Mouse (Mus musculus) kidney, postnatal 0 days (tissue): Measurements from ENCODE around the gene Syne2. TPM values are rescaled to one million over a fixed set of nuclear protein-coding genes. Genes with fewer than 3 reads are reported as not detected.

Source experiments
- ATAC-seq: fragments of 200-750 bp; cut with Nextera tagmentation; replicated peaks from 2 replicates; pipeline ENCODE4 v1.8.0; 2017; ENCODE audit warnings: low read depth, moderate number of reproducible peaks, moderate TSS enrichment, moderate library complexity; ENCODE audit not compliant: low FRiP score
- DNase-seq: peaks from one replicate; pipeline ENCODE4 v3.0.0-alpha.2; 2016; ENCODE audit warnings: low spot score
- H3K27ac ChIP-seq: fragments of 300-500 bp; sonication (generic); 2 replicates; pipeline ENCODE4 v1.5.1; 2014; ENCODE audit warnings: mild to moderate bottlenecking
- H3K27me3 ChIP-seq: fragments of 300-500 bp; sonication (generic); 2 replicates; pipeline ENCODE4 v1.6.1; 2014; ENCODE audit warnings: low read length, mixed read lengths; ENCODE audit not compliant: insufficient read depth
- H3K36me3 ChIP-seq: fragments of 300-500 bp; sonication (generic); 2 replicates; pipeline ENCODE4 v1.6.1; 2014; ENCODE audit warnings: low read length, mixed read lengths; ENCODE audit not compliant: insufficient read depth
- H3K4me1 ChIP-seq: fragments of 300-500 bp; sonication (generic); replicated peaks from 2 replicates; pipeline ENCODE4 v1.6.1; 2014; ENCODE audit warnings: antibody characterized with exemption, low read length, mixed read lengths; ENCODE audit not compliant: insufficient read depth
- H3K4me2 ChIP-seq: fragments of 300-500 bp; sonication (generic); 2 replicates; pipeline ENCODE4 v1.6.1; 2014; ENCODE audit warnings: mild to moderate bottlenecking, low read length, moderate library complexity, mixed read lengths
- H3K4me3 ChIP-seq: fragments of 300-500 bp; sonication (generic); replicated peaks from 2 replicates; pipeline ENCODE4 v1.5.1; 2014; ENCODE audit warnings: low read depth, low read length
- H3K9ac ChIP-seq: fragments of 300-500 bp; sonication (generic); 2 replicates; pipeline ENCODE4 v1.6.1; 2014; ENCODE audit warnings: low read depth, low read length
- H3K9me3 ChIP-seq: fragments of 300-500 bp; sonication (generic); replicated peaks from 2 replicates; pipeline ENCODE4 v1.6.1; 2016; ENCODE audit warnings: low read length, inconsistent platforms, mixed read lengths
- CTCF ChIP-seq: IDR thresholded peaks from 2 replicates; pipeline ENCODE4 v1.5.1; 2016; ENCODE audit warnings: antibody characterized with exemption, low read depth, mild to moderate bottlenecking, moderate library complexity
- WGBS: fragments of 180-500 bp; shearing (Covaris S2); extraction: QIAGEN DNeasy Blood & Tissue Kit; methylation state at CpG from one replicate; pipeline ENCODE4 v1.1.7; 2014; 5-methylcytosine and 5-hydroxymethylcytosine counted together
- polyA plus RNA-seq: library from polyadenylated mRNA; unstranded; fragments of >200 nt; fragmentation: Nextera tagmentation; extraction: Ambion mirVana; gene quantifications from 2 replicates; pipeline ENCODE4 v1.2.1, GENCODE M21; 2015

Syne2 gene
- polyA plus RNA-seq, 1 experiment from 2014 or later = 37.2 TPM

DNA sequence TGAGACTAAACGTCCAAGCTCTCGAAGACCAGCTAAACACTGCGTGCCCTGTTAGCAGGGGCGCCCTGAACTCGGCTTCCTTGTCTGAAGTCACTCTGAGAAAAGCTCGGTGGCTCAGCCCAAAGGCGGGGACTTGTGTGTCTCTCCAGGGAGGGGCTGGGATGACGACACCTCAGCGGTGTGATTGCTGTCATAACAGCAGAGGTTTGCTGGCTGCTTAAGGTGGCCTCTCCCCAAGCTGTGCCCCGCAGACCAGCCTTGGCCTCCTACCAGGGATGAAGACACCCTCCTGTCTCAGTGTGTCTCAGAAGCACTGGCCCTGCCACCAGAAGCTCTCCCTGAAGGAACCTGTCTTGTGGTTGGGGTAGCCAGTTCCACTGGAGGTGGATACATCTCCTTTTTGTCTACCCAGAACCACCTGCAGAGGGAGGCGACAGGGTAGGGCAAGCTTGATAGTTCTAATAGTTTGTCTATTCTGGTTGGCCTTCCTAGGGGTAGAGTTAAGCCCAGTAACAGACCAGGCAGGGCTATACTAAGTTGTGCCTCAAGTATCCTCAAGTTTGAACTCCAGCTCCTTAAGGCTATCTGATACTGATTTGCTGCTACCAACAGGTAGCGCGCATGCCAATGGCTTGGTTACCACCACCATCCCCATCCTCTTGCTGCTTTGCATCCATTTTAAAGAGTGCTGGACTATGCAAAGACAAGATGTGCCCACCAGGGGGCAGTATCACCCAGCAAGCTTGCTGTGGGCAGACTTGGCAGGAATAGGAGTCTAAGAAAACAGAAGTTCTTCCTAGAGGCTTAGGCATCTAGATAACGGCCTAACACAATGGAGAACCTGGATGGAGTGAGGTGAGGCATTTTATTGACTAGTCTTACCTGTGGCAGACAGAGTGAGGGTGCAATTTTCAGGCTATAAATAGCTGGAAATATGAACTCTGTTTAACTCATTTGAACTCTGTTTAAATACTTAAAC lies 198.5 kb downstream of the Syne2 start:
- ATAC-seq = peak; percentile 50; the same call in 1 of the 2 replicates
- peak; percentile 81 for DNase-seq

DNA sequence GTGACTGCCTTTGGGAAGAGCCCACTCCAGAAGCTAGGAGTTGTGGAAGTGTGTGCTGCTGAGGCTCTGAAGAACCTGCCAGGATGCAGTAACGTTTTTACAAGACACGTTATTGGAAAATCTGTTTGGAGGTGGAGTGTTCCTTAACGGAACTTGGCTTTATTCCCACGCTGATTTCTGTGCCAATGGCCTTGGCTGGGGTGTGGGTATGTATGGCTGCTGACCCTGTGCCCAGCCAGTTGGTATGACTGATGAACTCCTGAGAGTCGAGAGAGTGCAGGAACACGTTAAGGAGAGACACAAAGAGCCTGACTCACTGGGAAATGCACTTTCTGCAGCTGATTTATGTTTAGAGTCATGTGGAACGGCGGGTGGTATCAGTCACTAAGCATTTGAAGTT lies 200.7 kb downstream of the Syne2 start:
- ATAC-seq (no peak), DNase-seq (peak; percentile 36)
- no peaks in the 10 kb centered on the region for H3K9me3 ChIP-seq
- H3K4me3 ChIP-seq = no peak overlapping the region
- H3K9ac ChIP-seq = no peak overlapping the region
- no peak overlapping the region for H3K4me2 ChIP-seq
- H3K27me3 ChIP-seq = no peaks in the 10 kb centered on the region
- H3K4me1 ChIP-seq = no peaks in the 10 kb centered on the region
- TF ChIP-seq CTCF = no peak
- 41% methylated on average over 8 of the region's 8 CpGs for WGBS
- H3K36me3 ChIP-seq = peaks cover 17% of the 10 kb centered on the region; the same call in 1 of the 2 replicates
- H3K27ac ChIP-seq = no peak overlapping the region

More for the DNA sequence above, 198.5 kb downstream of the Syne2 start:
- H3K27me3 ChIP-seq = no peaks in the 10 kb centered on the region
- peak; percentile 93 for TF ChIP-seq CTCF
- H3K4me1 ChIP-seq = no peaks in the 10 kb centered on the region
- no peak overlapping the region for H3K9ac ChIP-seq
- no peak overlapping the region for H3K4me2 ChIP-seq
- no peaks in the 10 kb centered on the region for H3K9me3 ChIP-seq
- 71% methylated on average over 14 of the region's 14 CpGs for WGBS
- no peak overlapping the region for H3K4me3 ChIP-seq
- 0 out of 2 replicates have a peak, but pooled peaks cover 7% of the 10 kb centered on the region for H3K36me3 ChIP-seq
- H3K27ac ChIP-seq = no peak overlapping the region

DNA sequence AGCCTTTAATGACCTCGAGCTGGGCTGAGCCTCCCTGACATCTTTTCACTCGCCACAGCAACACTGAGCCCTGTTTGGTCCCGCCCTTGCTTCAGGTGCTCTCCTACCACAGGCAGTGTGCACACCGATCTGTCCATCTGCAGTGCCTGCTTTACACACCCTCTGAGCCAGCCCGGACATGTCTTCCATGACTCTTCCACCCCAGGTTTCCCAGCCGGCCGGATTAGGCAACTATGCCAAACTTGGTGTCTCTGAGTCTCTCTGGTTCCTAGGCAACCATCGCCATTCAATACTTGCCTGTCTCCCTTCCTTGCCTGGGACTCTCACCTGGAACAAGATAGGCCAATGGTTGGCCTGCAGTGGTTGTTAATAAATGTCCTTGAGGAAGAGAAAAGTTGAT lies 224.4 kb downstream of the Syne2 start:
- Histone ChIP-seq H3K27ac (no peak overlapping the region), H3K9me3 (no peaks in the 10 kb centered on the region), H3K4me2 (no peak overlapping the region), H3K4me3 (no peak overlapping the region), H3K9ac (no peak overlapping the region), H3K4me1 (no peaks in the 10 kb centered on the region), H3K36me3 (peaks cover 72% of the 10 kb centered on the region), H3K27me3 (no peaks in the 10 kb centered on the region)
- TF ChIP-seq CTCF = no peak
- ATAC-seq (no peak), DNase-seq (no peak)
- WGBS = 87% methylated on average over 8 of the region's 8 CpGs

DNA sequence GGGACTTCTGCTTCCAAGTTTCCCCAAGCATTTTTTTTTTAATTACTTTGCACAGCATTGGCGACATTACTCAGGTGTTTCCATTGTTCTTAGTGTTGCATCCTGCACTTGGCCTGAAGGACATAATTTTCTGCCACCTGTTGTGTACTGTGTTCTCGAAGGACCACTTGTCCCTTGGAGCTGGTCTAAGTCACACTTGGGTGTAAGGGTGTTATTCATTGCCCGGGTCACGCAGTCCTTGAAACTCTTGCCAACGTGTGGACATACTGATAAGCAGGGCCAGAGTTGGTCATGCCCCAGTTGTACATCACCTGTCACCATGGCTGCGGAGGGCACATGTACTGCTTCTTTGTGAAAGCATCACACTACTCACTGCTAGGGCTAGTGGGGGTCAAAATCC lies 228.6 kb downstream of the Syne2 start:
- 90% methylated on average over 6 of the region's 6 CpGs for WGBS
- no peak for DNase-seq
- Histone ChIP-seq H3K27me3 (no peaks in the 10 kb centered on the region), H3K4me1 (no peaks in the 10 kb centered on the region), H3K36me3 (peaks cover 56% of the 10 kb centered on the region), H3K4me3 (no peak overlapping the region), H3K27ac (no peak overlapping the region), H3K9me3 (no peaks in the 10 kb centered on the region), H3K9ac (no peak overlapping the region), H3K4me2 (no peak overlapping the region)
- no peak for TF ChIP-seq CTCF
- ATAC-seq = no peak

DNA sequence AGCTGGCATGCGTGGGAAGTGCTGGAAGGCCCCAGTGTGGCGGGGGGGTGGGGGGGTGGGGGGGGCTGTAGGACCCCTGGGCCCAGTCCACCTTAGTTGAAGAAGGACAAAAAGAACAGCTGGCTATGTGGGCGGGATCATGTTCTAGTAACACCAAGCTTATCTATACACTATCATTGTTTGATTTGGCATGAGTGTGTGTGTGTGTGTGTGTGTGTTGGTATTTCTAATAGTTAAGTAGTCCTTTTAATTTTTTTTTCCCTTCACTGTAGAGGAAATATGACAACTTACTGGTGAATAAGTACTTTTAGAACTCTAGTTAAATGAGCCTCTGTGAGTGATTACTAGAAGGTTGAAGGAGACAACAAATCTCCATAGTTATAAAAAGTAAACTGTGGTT lies 230.0 kb downstream of the Syne2 start:
- H3K4me3 ChIP-seq = no peak overlapping the region

DNA sequence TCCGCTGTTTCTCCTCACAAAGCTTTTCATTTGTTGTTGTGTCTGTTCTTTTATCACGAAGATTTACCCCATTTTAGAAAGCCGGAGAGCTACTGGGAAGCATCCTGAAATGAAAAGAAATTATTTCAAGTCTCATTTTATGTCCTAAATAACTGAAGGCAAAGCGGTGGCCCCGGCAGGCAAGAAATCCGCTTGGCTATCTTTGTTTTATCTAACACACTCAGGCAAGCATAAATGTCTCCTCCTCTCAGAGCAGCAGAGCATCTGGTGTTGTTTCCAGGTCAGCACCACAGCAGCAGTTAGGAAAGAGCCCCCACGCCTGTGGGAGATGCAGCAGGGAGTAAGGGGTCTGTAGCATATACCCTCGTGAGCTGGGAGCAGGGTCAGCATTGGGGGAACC lies 230.7 kb downstream of the Syne2 start:
- DNase-seq (no peak), ATAC-seq (no peak)
- H3K36me3 ChIP-seq = peaks cover 49% of the 10 kb centered on the region
- H3K4me2 ChIP-seq = no peak overlapping the region
- H3K9ac ChIP-seq = no peak overlapping the region
- WGBS = 70% methylated on average over 8 of the region's 8 CpGs
- no peak overlapping the region for H3K4me3 ChIP-seq
- H3K27ac ChIP-seq = no peak overlapping the region
- no peaks in the 10 kb centered on the region for H3K4me1 ChIP-seq
- TF ChIP-seq CTCF = no peak
- H3K9me3 ChIP-seq = no peaks in the 10 kb centered on the region
- H3K27me3 ChIP-seq = no peaks in the 10 kb centered on the region

More for the DNA sequence above, 230.0 kb downstream of the Syne2 start:
- H3K27me3 ChIP-seq = no peaks in the 10 kb centered on the region
- DNase-seq (no peak), ATAC-seq (no peak)
- TF ChIP-seq CTCF = no peak
- WGBS = 70% methylated on average over 3 of the region's 3 CpGs
- H3K36me3 ChIP-seq = peaks cover 53% of the 10 kb centered on the region
- H3K27ac ChIP-seq = no peak overlapping the region
- no peak overlapping the region for H3K9ac ChIP-seq
- no peak overlapping the region for H3K4me2 ChIP-seq
- H3K4me1 ChIP-seq = no peaks in the 10 kb centered on the region
- no peaks in the 10 kb centered on the region for H3K9me3 ChIP-seq
